Mouse (Mus musculus) midbrain, postnatal 0 days (tissue): Measurements from ENCODE around the gene Ets2. TPM values are rescaled to one million over a fixed set of nuclear protein-coding genes. Genes with fewer than 3 reads are reported as not detected.

Experiments
- ATAC-seq: fragments of 200-750 bp; cut with Nextera tagmentation; 2 replicates; pipeline ENCODE4 v1.8.0; 2017; ENCODE audit warnings: moderate number of reproducible peaks, mild to moderate bottlenecking, moderate TSS enrichment, moderate library complexity; ENCODE audit not compliant: low FRiP score
- DNase-seq: peaks from one replicate; pipeline ENCODE4 v3.0.0-alpha.2; 2015; ENCODE audit warnings: low spot score
- H3K27ac ChIP-seq: fragments of 300-500 bp; sonication (generic); 2 replicates; pipeline ENCODE4 v1.5.1; 2014; ENCODE audit warnings: low read depth, mild to moderate bottlenecking, low read length, mixed read lengths
- H3K27me3 ChIP-seq: fragments of 300-500 bp; sonication (generic); 2 replicates; pipeline ENCODE4 v1.6.1; 2014; ENCODE audit warnings: low read length, control low read depth, mixed read lengths; ENCODE audit not compliant: insufficient read depth
- H3K36me3 ChIP-seq: fragments of 300-500 bp; sonication (generic); 2 replicates; pipeline ENCODE4 v1.6.1; 2014; ENCODE audit warnings: low read length, control low read depth, mixed read lengths; ENCODE audit not compliant: insufficient read depth
- H3K4me1 ChIP-seq: fragments of 300-500 bp; sonication (generic); 2 replicates; pipeline ENCODE4 v1.6.1; 2014; ENCODE audit warnings: mild to moderate bottlenecking, control low read depth, antibody characterized with exemption, low read length, mixed read lengths; ENCODE audit not compliant: insufficient read depth
- H3K4me2 ChIP-seq: fragments of 300-500 bp; sonication (generic); 2 replicates; pipeline ENCODE4 v1.6.1; 2014; ENCODE audit warnings: low read depth, mild to moderate bottlenecking, low read length, mixed read lengths; ENCODE audit not compliant: poor library complexity, severe bottlenecking
- H3K4me3 ChIP-seq: fragments of 300-500 bp; sonication (generic); 2 replicates; pipeline ENCODE4 v1.5.1; 2014; ENCODE audit warnings: low read depth, mild to moderate bottlenecking, low read length, moderate library complexity
- H3K9ac ChIP-seq: fragments of 300-500 bp; sonication (generic); replicated peaks from 2 replicates; pipeline ENCODE4 v1.6.1; 2014; ENCODE audit warnings: mild to moderate bottlenecking, low read length, moderate library complexity, mixed read lengths; ENCODE audit not compliant: poor library complexity, severe bottlenecking
- H3K9me3 ChIP-seq: fragments of 300-500 bp; sonication (generic); 2 replicates; pipeline ENCODE4 v1.6.1; 2016; ENCODE audit warnings: low read length, control low read depth
- CTCF ChIP-seq: IDR thresholded peaks from 2 replicates; pipeline ENCODE4 v1.5.1; 2016; ENCODE audit warnings: antibody characterized with exemption, mild to moderate bottlenecking
- WGBS: fragments of 180-500 bp; shearing (Covaris S2); extraction: QIAGEN DNeasy Blood & Tissue Kit; methylation state at CpG from one replicate; pipeline ENCODE4 v1.1.7; 2014; 5-methylcytosine and 5-hydroxymethylcytosine counted together
- polyA plus RNA-seq: library from polyadenylated mRNA; unstranded; fragments of >200 nt; fragmentation: Nextera tagmentation; extraction: Ambion mirVana; gene quantifications from 2 replicates; pipeline ENCODE4 v1.2.1, GENCODE M21; 2015
- total RNA-seq: library from RNA; depleted of rRNA; stranded (reverse); fragments of >200 nt; gene quantifications from 2 replicates; pipeline ENCODE4 v1.2.3, GENCODE M21; 2014

Gene Ets2
- total and polyA plus RNA-seq, 2 experiments from 2014 or later: 16.5 to 19.0 TPM

DNA sequence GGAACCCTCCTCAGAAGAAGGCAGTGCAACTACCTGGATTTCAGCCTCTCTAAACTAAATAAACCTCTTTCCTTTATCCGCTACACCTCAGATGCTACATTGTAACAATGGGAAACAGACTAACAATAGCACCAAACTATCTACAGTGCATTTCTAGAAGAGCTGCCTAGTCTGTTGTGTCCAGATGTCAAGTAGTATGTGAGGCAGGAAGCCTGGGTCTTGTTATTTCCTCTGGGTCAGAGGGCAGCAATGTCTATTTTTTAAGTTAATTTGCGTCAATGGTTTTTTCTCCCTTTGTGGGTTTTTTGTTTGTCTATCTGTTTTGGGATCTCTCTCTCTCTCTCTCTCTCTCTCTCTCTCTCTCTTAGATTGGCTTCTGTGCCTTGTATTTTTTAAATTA, 44.7 kb downstream of the Ets2 start:
- Histone ChIP-seq H3K4me1 (0 out of 2 replicates have a peak, but pooled peaks cover 2% of the 10 kb centered on the region), H3K36me3 (no peaks in the 10 kb centered on the region), H3K9ac (no peak overlapping the region), H3K4me2 (no peak overlapping the region), H3K9me3 (no peaks in the 10 kb centered on the region), H3K27me3 (no peaks in the 10 kb centered on the region), H3K27ac (no peak overlapping the region), H3K4me3 (no peak overlapping the region)
- no peak for TF ChIP-seq CTCF
- WGBS: 90% methylated on average over 2 of the region's 2 CpGs
- ATAC-seq (no peak), DNase-seq (no peak)

DNA sequence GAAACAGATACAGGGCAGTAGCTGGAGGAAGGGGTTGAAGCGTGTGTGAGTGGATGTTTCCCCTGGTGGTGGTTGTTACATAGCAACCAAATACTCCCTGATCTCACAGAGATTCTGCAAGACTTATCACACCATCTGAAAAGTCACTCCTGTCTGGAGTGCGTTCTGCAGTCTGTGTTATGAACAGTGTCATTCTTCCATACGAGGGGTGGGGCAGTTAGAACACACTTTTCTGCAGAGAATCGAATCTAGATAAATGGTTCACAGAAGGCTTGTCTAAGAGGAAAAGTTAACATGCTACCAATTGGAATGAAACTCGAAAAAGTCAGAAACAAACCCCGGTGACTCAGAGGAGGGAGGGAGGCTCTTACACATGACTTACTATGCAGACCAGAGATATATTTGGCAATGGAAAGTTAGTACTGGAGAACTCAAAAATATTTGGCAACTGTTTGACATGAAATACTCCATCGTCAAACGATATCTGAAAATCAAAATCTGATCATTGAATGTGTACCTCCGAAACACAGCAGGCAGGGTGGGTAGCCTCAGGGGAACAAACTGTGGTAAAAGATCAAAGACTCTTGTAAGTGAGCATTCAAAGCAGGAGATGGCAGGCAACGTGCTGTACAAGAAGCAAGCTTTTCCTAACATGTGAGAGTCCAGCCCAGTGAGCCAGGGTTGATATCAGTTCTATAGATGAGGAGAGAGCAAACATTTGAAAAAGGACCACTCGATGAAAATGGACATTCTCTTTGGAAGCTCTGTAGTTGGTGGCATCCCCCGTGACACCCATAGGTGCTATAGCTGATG, 47.6 kb downstream of the Ets2 start:
- Histone ChIP-seq H3K4me1 (0 out of 2 replicates have a peak, but pooled peaks cover 2% of the 10 kb centered on the region), H3K4me3 (no peak overlapping the region), H3K9ac (no peak overlapping the region), H3K36me3 (no peaks in the 10 kb centered on the region), H3K27ac (no peak overlapping the region), H3K27me3 (no peaks in the 10 kb centered on the region), H3K9me3 (no peaks in the 10 kb centered on the region), H3K4me2 (no peak overlapping the region)
- DNase-seq (peak; percentile 17), ATAC-seq (no peak)
- WGBS: 67% methylated on average over 12 of the region's 12 CpGs
- no peak; the same call in 1 of the 2 replicates for TF ChIP-seq CTCF

DNA sequence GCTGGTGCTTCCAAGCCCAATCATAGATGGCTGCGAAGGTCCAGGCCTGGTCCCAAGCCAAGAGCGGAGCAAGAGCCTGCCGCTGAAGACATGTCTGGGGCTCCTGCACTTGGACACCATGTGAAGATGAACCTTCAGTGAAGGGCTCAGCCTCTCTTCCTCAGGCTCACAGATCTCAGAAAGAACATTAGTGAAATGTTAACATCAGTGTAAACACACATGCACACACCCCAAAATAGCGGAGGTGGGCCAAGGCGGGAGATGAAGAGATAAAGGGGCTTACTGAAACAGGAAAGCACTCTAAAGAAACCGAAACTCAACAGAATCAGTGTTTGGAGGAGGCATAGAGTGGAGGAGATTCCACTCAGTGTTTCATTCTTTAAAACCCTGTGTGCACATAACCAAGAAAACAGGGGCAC, 48.3 kb downstream of the Ets2 start:
- H3K36me3 ChIP-seq: no peaks in the 10 kb centered on the region
- no peak overlapping the region for H3K27ac ChIP-seq
- H3K9me3 ChIP-seq: no peaks in the 10 kb centered on the region
- no peak overlapping the region for H3K4me3 ChIP-seq
- DNase-seq: no peak
- H3K4me1 ChIP-seq: 0 out of 2 replicates have a peak, but pooled peaks cover 2% of the 10 kb centered on the region
- no peak overlapping the region for H3K4me2 ChIP-seq
- WGBS: 95% methylated on average over 6 of the region's 6 CpGs
- ATAC-seq: no peak
- no peak for TF ChIP-seq CTCF
- H3K9ac ChIP-seq: no peak overlapping the region
- no peaks in the 10 kb centered on the region for H3K27me3 ChIP-seq

DNA sequence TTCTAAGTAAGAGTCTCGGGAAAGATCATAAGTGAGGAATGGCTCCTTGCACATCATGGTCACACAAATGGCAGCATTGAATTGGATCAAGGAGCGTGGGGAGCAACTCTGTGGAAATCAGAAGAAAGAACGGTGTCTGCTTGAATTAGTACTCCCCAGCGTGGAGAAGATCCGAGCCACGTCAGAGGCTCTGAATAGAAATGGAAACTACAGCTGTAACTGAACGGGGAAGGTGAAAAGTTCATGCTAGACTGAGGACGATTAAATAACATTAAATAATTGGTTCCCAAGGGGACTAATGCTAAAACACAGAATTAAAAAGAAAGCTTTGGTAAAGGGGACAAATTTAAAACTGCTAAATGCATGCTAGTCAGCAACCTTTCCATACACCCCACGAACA, 50.6 kb downstream of the Ets2 start:
- no peak for TF ChIP-seq CTCF
- Histone ChIP-seq H3K36me3 (no peaks in the 10 kb centered on the region), H3K9me3 (no peaks in the 10 kb centered on the region), H3K4me2 (no peak overlapping the region), H3K4me3 (no peak overlapping the region), H3K27me3 (no peaks in the 10 kb centered on the region), H3K4me1 (0 out of 2 replicates have a peak, but pooled peaks cover 2% of the 10 kb centered on the region), H3K27ac (no peak overlapping the region), H3K9ac (no peak overlapping the region)
- WGBS: 38% methylated on average over 9 of the region's 9 CpGs
- ATAC-seq: no peak
- no peak for DNase-seq

DNA sequence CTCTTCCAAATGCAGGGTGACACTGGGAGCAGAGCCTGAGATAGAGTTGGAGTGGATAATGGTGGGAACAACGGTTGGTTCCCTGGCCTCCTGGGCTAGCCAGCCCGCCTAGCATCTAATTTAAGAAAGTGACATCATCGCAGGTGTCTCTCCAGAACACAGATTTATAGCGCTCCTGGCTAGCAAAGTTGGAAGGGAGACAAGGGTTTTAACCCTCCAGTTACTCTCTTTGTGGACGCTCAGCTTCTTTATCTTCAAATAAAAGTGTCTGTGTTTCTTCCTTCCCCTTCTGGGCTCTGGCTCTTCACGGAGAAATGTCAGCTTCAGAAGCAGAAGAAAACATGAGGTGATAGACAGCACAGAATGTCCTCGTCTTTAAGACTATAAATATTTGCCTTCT, 51.4 kb downstream of the Ets2 start:
- H3K9me3 ChIP-seq: no peaks in the 10 kb centered on the region

More for the DNA sequence above, 51.4 kb downstream of the Ets2 start:
- ATAC-seq (no peak), DNase-seq (no peak)
- no peaks in the 10 kb centered on the region for H3K27me3 ChIP-seq
- WGBS: 64% methylated on average over 7 of the region's 7 CpGs
- H3K9ac ChIP-seq: no peak overlapping the region
- H3K27ac ChIP-seq: no peak overlapping the region
- no peak overlapping the region for H3K4me3 ChIP-seq
- no peak overlapping the region for H3K4me2 ChIP-seq
- H3K4me1 ChIP-seq: 0 out of 2 replicates have a peak, but pooled peaks cover 2% of the 10 kb centered on the region
- no peak for TF ChIP-seq CTCF
- no peaks in the 10 kb centered on the region for H3K36me3 ChIP-seq
